Mouse (Mus musculus): ENCODE results near the gene Zscan2. TPM values are rescaled to one million over a fixed set of nuclear protein-coding genes. Genes with fewer than 3 reads are reported as not detected.

The Zscan2 gene
- polyA plus RNA-seq, 1 experiment from 2014 or later, result 4.5 TPM

DNA sequence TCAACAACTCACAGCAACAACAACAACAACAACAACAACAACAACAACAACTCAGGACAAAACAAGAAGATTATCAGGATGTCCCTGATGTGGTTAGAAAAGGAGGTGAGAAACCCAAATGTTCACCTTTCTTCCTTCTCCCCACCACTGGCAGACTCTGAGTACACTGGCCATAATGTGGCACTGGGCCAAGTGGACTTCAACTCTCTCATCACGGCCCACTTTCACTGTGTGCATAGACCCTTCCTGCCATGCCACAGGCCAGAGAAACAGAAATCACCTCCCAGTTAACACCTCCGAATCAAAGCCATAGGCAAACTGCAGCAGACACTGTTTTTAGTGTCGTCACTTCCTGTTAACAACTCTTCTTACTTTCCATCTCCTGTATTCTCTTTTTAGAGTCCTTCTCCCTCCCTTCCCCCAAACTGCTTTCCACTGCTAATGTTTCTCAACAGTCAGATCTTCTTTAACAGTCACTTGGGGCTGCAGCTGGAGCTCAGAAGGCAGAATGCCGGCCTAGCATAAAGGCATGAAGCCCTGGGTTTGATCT lies 57.3 kb downstream of the Zscan2 start:
- Histone ChIP-seq H3K27ac (no peak overlapping the region), H3K36me3 (peaks cover 83% of the 10 kb centered on the region), H3K27me3 (no peaks in the 10 kb centered on the region), H3K9me3 (no peaks in the 10 kb centered on the region), H3K9ac (no peak overlapping the region), H3K4me3 (no peak overlapping the region), H3K4me1 (no peaks in the 10 kb centered on the region), H3K4me2 (replicated peaks) (no peak overlapping the region)
- ATAC-seq (ENCODE audit: low FRiP score, low read depth), result no peak
- 71% methylated on average over 4 of the region's 4 CpGs for WGBS

DNA sequence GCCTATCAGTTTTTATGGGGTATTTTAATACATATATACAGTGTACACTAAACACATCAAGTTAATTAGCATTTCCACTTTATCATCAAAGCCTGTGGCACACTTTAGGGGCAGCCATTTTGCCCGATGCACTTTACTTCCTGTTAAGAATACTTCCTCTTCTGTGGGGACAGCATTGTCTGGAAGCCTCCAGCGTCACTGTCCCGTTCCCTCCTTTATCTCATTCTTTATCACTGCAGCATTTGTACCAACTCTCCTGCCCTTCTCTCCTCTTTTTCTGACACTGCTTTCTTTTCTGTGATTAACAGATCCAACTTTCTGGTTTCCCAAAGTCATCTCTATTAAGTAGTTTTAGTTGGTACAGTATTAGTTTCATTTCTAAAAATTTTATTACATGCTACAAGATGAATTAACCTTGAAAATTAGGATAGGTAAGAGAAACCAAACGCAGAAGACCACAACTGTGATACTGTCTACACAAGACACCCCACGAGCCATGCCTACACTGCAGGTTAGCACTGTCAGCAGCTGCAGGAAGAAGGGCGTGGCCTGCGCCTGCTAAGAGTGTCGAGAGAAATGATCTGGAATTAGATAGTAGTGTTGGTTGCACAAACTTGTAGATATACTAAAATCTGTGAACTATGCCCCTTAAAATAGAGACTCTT lies 58.4 kb downstream of the Zscan2 start:
- no peak overlapping the region for H3K9ac ChIP-seq
- H3K4me1 ChIP-seq, result no peaks in the 10 kb centered on the region
- H3K27me3 ChIP-seq, result no peaks in the 10 kb centered on the region
- no peak overlapping the region for H3K4me3 ChIP-seq
- no peak for ATAC-seq (ENCODE audit: low FRiP score, low read depth)
- no peak overlapping the region for H3K27ac ChIP-seq
- H3K9me3 ChIP-seq, result no peaks in the 10 kb centered on the region
- H3K36me3 ChIP-seq, result peaks cover 74% of the 10 kb centered on the region
- WGBS, result 78% methylated on average over 8 of the region's 8 CpGs
- no peak overlapping the region for H3K4me2 ChIP-seq (replicated peaks)

DNA sequence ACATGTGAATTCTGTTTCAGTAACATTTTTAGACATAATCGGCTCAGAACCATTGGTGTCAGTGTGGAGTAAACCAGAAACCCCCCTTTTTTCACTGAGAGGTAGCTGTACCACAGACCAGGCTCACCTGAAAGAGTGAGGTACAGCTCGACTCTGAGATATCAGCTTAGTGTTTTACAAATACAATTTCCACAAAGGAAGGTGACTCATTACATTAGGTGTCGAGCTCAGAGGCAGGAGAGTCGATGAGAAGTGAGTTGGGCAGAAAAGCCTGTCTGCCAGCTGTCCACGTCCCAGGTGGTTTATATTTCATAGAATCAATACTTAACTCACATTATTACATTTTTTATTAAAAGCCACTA lies 58.9 kb downstream of the Zscan2 start:
- ATAC-seq (ENCODE audit: low FRiP score, low read depth), result no peak
- H3K4me3 ChIP-seq, result no peak overlapping the region
- H3K27ac ChIP-seq, result no peak overlapping the region
- WGBS, result 83% methylated on average over 5 of the region's 5 CpGs
- peaks cover 70% of the 10 kb centered on the region for H3K36me3 ChIP-seq
- no peak overlapping the region for H3K9ac ChIP-seq
- no peaks in the 10 kb centered on the region for H3K4me1 ChIP-seq
- no peak overlapping the region for H3K4me2 ChIP-seq (replicated peaks)
- H3K27me3 ChIP-seq, result no peaks in the 10 kb centered on the region
- H3K9me3 ChIP-seq, result no peaks in the 10 kb centered on the region

DNA sequence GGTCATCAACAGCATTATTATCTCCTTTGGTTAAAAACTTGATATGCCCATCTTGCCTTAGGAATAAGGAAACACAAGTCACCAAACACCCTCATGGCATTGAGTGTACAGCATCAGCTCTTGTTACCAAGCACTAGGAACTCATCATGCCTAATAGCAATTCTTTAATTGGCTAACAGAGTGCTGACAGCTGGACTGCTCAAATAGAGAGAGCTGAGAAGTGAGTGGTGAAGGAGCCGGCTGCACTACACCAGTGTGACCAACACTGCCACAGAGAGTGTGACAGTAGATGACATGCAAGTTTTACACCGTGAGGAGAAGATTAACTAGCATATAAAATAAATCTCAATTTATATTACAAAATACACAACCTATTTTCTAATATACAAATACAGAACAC lies 62.4 kb downstream of the Zscan2 start:
- Histone ChIP-seq H3K9ac (no peak overlapping the region), H3K4me1 (no peaks in the 10 kb centered on the region), H3K9me3 (no peaks in the 10 kb centered on the region), H3K4me3 (no peak overlapping the region), H3K36me3 (peaks cover 64% of the 10 kb centered on the region), H3K27ac (no peak overlapping the region), H3K27me3 (no peaks in the 10 kb centered on the region), H3K4me2 (replicated peaks) (no peak overlapping the region)
- no peak for ATAC-seq (ENCODE audit: low FRiP score, low read depth)
- 89% methylated on average over 2 of the region's 2 CpGs for WGBS

Other genes starting within 250 kb of the Zscan2 start
- 23.9 and 24.5 TPM in 2 replicates for gene Crtc3, start 172.0 kb upstream of the Zscan2 start, polyA plus RNA-seq (2015; fragmentation: Nextera tagmentation; extraction: Ambion mirVana)
- gene Iqgap1, start 34.9 kb upstream of the Zscan2 start, polyA plus RNA-seq (2015; fragmentation: Nextera tagmentation; extraction: Ambion mirVana), result 50.1 and 52.9 TPM in 2 replicates
- gene Wdr73, start 40.3 kb downstream of the Zscan2 start, polyA plus RNA-seq (2015; fragmentation: Nextera tagmentation; extraction: Ambion mirVana), result 32.5 TPM in 2 replicates
- 6.1 and 6.5 TPM in 2 replicates for gene Nmb, start 44.2 kb downstream of the Zscan2 start, polyA plus RNA-seq (2015; fragmentation: Nextera tagmentation; extraction: Ambion mirVana)
- gene Sec11a, start 86.9 kb downstream of the Zscan2 start, polyA plus RNA-seq (2015; fragmentation: Nextera tagmentation; extraction: Ambion mirVana), result 251 and 256 TPM in 2 replicates
- gene Zfp592, start 132.8 kb downstream of the Zscan2 start, polyA plus RNA-seq (2015; fragmentation: Nextera tagmentation; extraction: Ambion mirVana), result 10.4 and 12.9 TPM in 2 replicates
- gene Alpk3, start 196.7 kb downstream of the Zscan2 start, polyA plus RNA-seq (2015; fragmentation: Nextera tagmentation; extraction: Ambion mirVana), result 2.3 and 2.4 TPM in 2 replicates